Mouse (Mus musculus) brain, embryonic 14.5 days (tissue): ENCODE measurements around the gene E130208F15Rik.

Source experiments
- CTCF ChIP-seq: fragments of 200-500 bp; IDR thresholded peaks from 2 replicates; pipeline ENCODE4 v1.5.1; 2012; ENCODE audit warnings: inconsistent platforms, mild to moderate bottlenecking, moderate library complexity, borderline replicate concordance; ENCODE audit not compliant: insufficient read depth, insufficient read length; ENCODE audit errors: extremely low read depth
- POLR2A ChIP-seq: fragments of 200-500 bp; IDR thresholded peaks from 2 replicates; pipeline ENCODE4 v1.6.1; 2012; ENCODE audit warnings: mild to moderate bottlenecking, inconsistent platforms, borderline replicate concordance; ENCODE audit not compliant: poor library complexity, insufficient read depth, insufficient read length, severe bottlenecking; ENCODE audit errors: extremely low read depth

GRCm38 (mm10) chr7:30323795-30324194 is 2.3 kb downstream of the E130208F15Rik start, which contains the start of gene Sdhaf1:
- TF ChIP-seq CTCF (no peak), POLR2A (no peak)
